Mouse (Mus musculus): ENCODE measurements at regions not wholly inside any gene's neighbourhood (a gene's known extent, or its start where the extent isn't known, plus 50 kb on each side); places are given as distances from the start of the nearest gene placed in this dataset.

DNA sequence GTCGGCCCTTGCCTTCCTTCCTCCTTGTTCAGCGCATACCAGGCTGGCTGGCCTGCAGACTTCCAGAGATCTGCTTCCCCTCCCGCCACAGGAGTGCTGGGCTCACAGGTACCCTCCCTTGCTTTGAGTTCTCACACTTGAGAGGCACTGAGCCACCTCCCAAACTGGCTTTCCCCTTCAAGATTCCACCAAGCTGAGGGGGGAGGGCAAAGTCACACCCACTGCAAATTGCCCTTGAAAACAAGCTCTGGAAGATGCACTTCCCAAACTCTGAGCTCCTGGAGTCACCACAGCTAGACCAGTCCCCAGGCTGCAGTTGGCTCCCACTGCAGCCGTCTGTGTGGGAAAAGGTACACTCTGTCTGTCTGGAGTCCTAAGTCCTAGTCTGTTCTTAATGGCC is 142.1 kb upstream of the Slc22a12 start:
- no peak overlapping the region for H3K27ac ChIP-seq (ENCODE audit: low read length)
- H3K27me3 ChIP-seq (ENCODE audit: control insufficient read depth, insufficient read depth, low read depth, low read length), result no peaks in the 10 kb centered on the region
- WGBS, result 51% methylated on average over 4 of the region's 4 CpGs
- no peak for ATAC-seq
- H3K9me3 ChIP-seq (replicated peaks; ENCODE audit: control insufficient read depth, low read length, poor library complexity, severe bottlenecking), result no peaks in the 10 kb centered on the region
- H3K4me1 ChIP-seq (ENCODE audit: control insufficient read depth, insufficient read depth, low read length), result no peaks in the 10 kb centered on the region
- H3K4me3 ChIP-seq (ENCODE audit: low read depth, low read length), result no peak overlapping the region
- no peaks in the 10 kb centered on the region for H3K36me3 ChIP-seq (ENCODE audit: control insufficient read depth, insufficient read depth, low read length)
- no peak overlapping the region for H3K9ac ChIP-seq (ENCODE audit: low read depth, low read length)
- H3K4me2 ChIP-seq (ENCODE audit: low read length), result no peak overlapping the region

DNA sequence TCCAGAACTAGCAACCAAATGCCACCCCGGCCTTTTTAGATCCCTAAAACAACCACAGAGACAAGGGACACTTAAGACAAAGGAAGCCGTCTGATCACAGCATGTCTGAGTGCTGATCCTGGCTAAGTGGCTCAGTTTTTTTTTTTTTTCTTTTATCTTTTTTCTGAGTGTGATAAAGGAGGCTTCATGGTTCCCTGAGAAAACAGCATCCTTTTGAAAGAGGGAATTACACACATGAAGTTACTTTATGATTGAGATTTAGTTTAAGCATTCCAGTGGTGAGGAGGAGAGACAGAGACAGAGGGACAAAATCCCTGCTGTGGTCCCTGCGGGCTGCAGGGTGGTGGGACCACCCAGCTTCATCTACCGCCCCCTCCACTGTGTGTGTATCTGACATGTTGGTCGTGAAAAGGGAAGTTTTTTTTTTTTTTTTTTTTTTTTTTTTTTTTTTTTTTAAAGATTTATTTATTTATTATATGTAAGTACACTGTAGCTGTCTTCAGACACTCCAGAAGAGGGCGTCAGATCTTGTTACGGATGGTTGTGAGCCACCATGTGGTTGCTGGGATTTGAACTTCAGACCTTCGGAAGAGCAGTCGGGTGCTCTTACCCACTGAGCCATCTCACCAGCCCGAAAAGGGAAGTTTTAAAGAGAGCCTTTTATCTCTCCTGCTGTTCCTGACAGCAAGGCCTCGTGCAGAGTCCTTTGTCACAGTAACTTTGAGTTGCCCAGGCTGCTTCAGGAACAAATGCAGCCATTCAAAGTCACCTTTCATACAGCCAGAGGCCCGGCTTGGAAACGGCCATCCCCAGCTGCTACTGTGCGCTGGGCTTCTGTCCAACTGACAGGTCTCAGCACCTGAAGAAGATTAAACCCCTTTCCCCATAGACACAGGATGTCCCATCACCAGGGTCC is 136.8 kb upstream of the Slc22a12 start:
- Histone ChIP-seq H3K27ac (ENCODE audit: low read length) (no peak overlapping the region), H3K4me1 (ENCODE audit: control insufficient read depth, insufficient read depth, low read length) (peaks cover 8% of the 10 kb centered on the region), H3K4me3 (ENCODE audit: low read depth, low read length) (no peak overlapping the region), H3K36me3 (ENCODE audit: control insufficient read depth, insufficient read depth, low read length) (no peaks in the 10 kb centered on the region), H3K9ac (ENCODE audit: low read depth, low read length) (no peak overlapping the region), H3K4me2 (ENCODE audit: low read length) (no peak overlapping the region), H3K27me3 (ENCODE audit: control insufficient read depth, insufficient read depth, low read depth, low read length) (no peaks in the 10 kb centered on the region), H3K9me3 (replicated peaks; ENCODE audit: control insufficient read depth, low read length, poor library complexity, severe bottlenecking) (no peaks in the 10 kb centered on the region)
- 9% methylated on average over 10 of the region's 14 CpGs for WGBS
- no peak for ATAC-seq

DNA sequence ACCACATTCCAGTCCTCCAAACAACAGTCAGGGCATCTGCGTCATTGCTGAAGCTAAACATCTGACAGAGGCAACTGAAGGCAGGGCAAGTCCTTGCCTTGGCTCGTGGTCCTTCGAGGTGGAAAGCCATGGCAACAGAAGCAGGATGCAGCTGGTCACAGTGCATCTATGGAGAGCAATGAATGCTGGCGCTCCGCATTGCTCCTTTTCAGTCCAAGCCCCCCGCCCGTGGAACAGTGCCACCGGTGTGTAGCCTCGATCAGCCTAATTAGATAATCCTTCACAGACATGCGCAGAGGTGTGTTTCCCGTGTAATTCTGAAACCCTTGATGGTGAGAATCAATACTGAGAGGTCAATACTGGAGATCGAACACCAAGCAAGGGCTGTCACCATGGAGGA is 134.7 kb upstream of the Slc22a12 start:
- Histone ChIP-seq H3K27ac (ENCODE audit: low read length) (no peak overlapping the region), H3K4me1 (ENCODE audit: control insufficient read depth, insufficient read depth, low read length) (peaks cover 8% of the 10 kb centered on the region), H3K9ac (ENCODE audit: low read depth, low read length) (no peak overlapping the region), H3K4me2 (ENCODE audit: low read length) (no peak overlapping the region), H3K9me3 (replicated peaks; ENCODE audit: control insufficient read depth, low read length, poor library complexity, severe bottlenecking) (no peaks in the 10 kb centered on the region), H3K36me3 (ENCODE audit: control insufficient read depth, insufficient read depth, low read length) (no peaks in the 10 kb centered on the region), H3K27me3 (ENCODE audit: control insufficient read depth, insufficient read depth, low read depth, low read length) (no peaks in the 10 kb centered on the region), H3K4me3 (ENCODE audit: low read depth, low read length) (no peak overlapping the region)
- ATAC-seq, result no peak
- 59% methylated on average over 12 of the region's 12 CpGs for WGBS

DNA sequence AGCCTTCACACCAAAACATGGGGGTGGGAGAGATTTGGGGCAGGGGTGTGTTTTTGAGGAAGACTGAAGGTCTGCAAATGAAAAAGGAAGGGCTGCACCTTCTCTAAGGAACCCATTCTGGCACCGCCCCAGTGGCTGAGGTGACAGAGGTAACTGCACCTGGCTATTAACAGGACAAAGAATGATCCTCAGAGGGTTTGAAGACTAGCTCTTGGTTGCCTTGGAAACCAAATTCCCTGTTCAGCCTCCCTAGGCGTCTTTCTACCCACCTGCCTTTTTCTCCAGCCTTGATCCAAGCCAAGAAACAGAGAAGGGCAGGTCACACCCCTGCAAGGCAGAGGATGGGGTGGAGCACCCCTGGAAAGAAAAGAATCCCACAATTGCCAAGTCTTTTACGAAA is 132.8 kb upstream of the Slc22a12 start:
- no peaks in the 10 kb centered on the region for H3K36me3 ChIP-seq (ENCODE audit: control insufficient read depth, insufficient read depth, low read length)
- WGBS, result 36% methylated on average over 3 of the region's 3 CpGs
- H3K4me1 ChIP-seq (ENCODE audit: control insufficient read depth, insufficient read depth, low read length), result peaks cover 8% of the 10 kb centered on the region
- H3K27me3 ChIP-seq (ENCODE audit: control insufficient read depth, insufficient read depth, low read depth, low read length), result no peaks in the 10 kb centered on the region
- no peak overlapping the region for H3K9ac ChIP-seq (ENCODE audit: low read depth, low read length)
- no peak overlapping the region for H3K4me2 ChIP-seq (ENCODE audit: low read length)
- H3K9me3 ChIP-seq (replicated peaks; ENCODE audit: control insufficient read depth, low read length, poor library complexity, severe bottlenecking), result no peaks in the 10 kb centered on the region
- no peak for ATAC-seq
- no peak overlapping the region for H3K27ac ChIP-seq (ENCODE audit: low read length)
- H3K4me3 ChIP-seq (ENCODE audit: low read depth, low read length), result no peak overlapping the region

DNA sequence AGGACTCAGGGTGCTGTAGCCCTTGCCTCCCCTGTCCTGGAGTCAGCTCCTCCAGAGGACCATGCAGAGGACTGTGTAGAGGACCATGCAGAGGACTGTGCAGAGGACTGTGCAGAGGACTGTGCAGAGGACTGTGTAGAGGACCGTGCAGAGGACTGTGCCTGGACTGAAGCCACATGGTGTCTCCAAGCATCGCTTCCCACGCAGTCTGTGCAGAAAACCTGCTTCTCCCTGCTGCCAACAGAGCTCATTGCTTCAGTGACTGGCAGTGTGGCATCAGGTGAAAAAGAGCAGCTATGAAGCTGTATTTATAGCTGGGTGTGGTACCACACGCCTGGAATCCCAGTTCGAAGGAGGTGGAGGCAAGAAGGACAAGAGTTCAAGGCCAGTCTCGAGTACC is 128.9 kb upstream of the Slc22a12 start:
- H3K4me1 ChIP-seq (ENCODE audit: control insufficient read depth, insufficient read depth, low read length), result peaks cover 8% of the 10 kb centered on the region
- 86% methylated on average over 6 of the region's 6 CpGs for WGBS
- no peak overlapping the region for H3K27ac ChIP-seq (ENCODE audit: low read length)
- H3K9me3 ChIP-seq (replicated peaks; ENCODE audit: control insufficient read depth, low read length, poor library complexity, severe bottlenecking), result no peaks in the 10 kb centered on the region
- H3K27me3 ChIP-seq (ENCODE audit: control insufficient read depth, insufficient read depth, low read depth, low read length), result no peaks in the 10 kb centered on the region
- ATAC-seq, result no peak
- H3K4me2 ChIP-seq (ENCODE audit: low read length), result no peak overlapping the region
- no peak overlapping the region for H3K4me3 ChIP-seq (ENCODE audit: low read depth, low read length)
- no peak overlapping the region for H3K9ac ChIP-seq (ENCODE audit: low read depth, low read length)
- H3K36me3 ChIP-seq (ENCODE audit: control insufficient read depth, insufficient read depth, low read length), result no peaks in the 10 kb centered on the region

DNA sequence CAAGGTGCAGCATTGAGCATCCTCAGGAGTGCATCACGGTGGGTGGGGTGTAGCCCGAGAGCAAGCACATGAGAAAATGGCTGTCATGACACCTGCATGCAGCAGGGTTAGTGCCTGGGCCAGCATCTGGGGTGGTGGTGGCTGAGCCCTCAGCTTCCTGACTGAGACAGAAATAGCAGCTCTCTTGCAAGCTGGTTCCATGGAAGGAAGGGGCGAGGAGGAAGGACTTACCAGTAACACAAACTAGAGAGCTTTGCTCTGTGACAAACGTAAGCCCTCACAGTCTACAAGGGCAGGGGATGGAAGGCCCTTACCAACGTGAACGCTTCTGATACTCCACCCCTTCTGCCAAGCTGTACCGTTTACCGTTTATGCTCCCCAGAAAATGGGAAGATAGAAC is 127.0 kb upstream of the Slc22a12 start:
- no peak for ATAC-seq
- no peak overlapping the region for H3K9ac ChIP-seq (ENCODE audit: low read depth, low read length)
- no peak overlapping the region for H3K4me3 ChIP-seq (ENCODE audit: low read depth, low read length)
- H3K4me2 ChIP-seq (ENCODE audit: low read length), result no peak overlapping the region
- H3K27ac ChIP-seq (ENCODE audit: low read length), result no peak overlapping the region
- H3K9me3 ChIP-seq (replicated peaks; ENCODE audit: control insufficient read depth, low read length, poor library complexity, severe bottlenecking), result no peaks in the 10 kb centered on the region
- no peaks in the 10 kb centered on the region for H3K27me3 ChIP-seq (ENCODE audit: control insufficient read depth, insufficient read depth, low read depth, low read length)
- WGBS, result 81% methylated on average over 8 of the region's 8 CpGs
- H3K4me1 ChIP-seq (ENCODE audit: control insufficient read depth, insufficient read depth, low read length), result no peaks in the 10 kb centered on the region
- H3K36me3 ChIP-seq (ENCODE audit: control insufficient read depth, insufficient read depth, low read length), result no peaks in the 10 kb centered on the region

DNA sequence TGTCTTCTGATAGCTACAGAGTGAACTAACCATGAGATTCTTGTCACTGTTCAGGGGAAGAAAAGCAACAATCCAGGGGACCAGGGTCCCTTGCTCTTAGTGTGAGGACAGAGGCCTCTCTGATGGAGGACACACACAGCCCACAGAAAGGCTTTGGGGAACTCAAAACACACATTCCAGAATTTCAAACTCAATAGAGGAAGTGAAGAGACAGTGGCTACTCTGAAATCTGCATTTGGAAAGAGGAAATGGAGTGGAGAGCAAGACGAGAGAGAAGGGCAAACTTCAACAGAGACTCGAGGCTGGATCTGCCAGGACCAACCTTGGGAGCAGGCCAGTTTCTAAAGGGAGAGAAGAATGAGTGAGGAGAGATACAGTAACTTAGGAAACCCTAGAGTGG is 125.7 kb upstream of the Slc22a12 start:
- Histone ChIP-seq H3K27me3 (ENCODE audit: control insufficient read depth, insufficient read depth, low read depth, low read length) (no peaks in the 10 kb centered on the region), H3K9me3 (replicated peaks; ENCODE audit: control insufficient read depth, low read length, poor library complexity, severe bottlenecking) (no peaks in the 10 kb centered on the region), H3K4me1 (ENCODE audit: control insufficient read depth, insufficient read depth, low read length) (peaks cover 1% of the 10 kb centered on the region; the same call in 1 of the 2 replicates), H3K4me3 (ENCODE audit: low read depth, low read length) (no peak overlapping the region), H3K27ac (ENCODE audit: low read length) (no peak overlapping the region), H3K4me2 (ENCODE audit: low read length) (no peak overlapping the region), H3K36me3 (ENCODE audit: control insufficient read depth, insufficient read depth, low read length) (no peaks in the 10 kb centered on the region), H3K9ac (ENCODE audit: low read depth, low read length) (no peak overlapping the region)
- no peak for ATAC-seq
- 52% methylated on average over 2 of the region's 2 CpGs for WGBS

DNA sequence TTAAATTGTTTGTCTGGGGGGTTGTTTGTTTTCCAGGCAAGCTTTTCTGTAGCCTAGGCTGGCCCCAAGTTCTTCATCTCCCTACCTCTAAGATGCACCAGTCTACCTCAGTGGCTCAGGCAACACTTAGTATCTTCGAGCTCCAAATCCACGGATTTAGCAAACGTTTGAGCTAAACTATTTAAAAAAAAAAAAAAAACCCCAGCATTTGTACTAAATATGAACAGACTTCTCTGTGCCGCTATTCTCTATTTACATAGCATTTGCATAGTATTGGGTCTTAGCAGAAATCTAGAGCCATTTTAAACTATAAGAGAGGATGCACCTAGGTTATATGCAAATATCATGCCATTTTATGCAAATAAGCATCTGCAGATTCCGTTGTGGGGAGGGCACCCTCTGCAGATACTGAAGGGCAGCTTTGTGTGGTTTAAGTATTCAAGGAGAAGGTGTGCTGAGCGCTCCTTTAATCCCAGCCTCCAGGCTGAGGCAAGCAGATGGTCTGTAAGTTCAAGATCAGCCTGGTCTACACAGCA is 123.4 kb upstream of the Slc22a12 start:
- no peak overlapping the region for H3K27ac ChIP-seq (ENCODE audit: low read length)
- no peak overlapping the region for H3K9ac ChIP-seq (ENCODE audit: low read depth, low read length)
- no peak overlapping the region for H3K4me2 ChIP-seq (ENCODE audit: low read length)
- 73% methylated on average over 6 of the region's 6 CpGs for WGBS
- ATAC-seq, result no peak
- H3K4me1 ChIP-seq (ENCODE audit: control insufficient read depth, insufficient read depth, low read length), result peaks cover 2% of the 10 kb centered on the region; the same call in 1 of the 2 replicates
- no peaks in the 10 kb centered on the region for H3K9me3 ChIP-seq (replicated peaks; ENCODE audit: control insufficient read depth, low read length, poor library complexity, severe bottlenecking)
- no peaks in the 10 kb centered on the region for H3K27me3 ChIP-seq (ENCODE audit: control insufficient read depth, insufficient read depth, low read depth, low read length)
- no peaks in the 10 kb centered on the region for H3K36me3 ChIP-seq (ENCODE audit: control insufficient read depth, insufficient read depth, low read length)
- no peak overlapping the region for H3K4me3 ChIP-seq (ENCODE audit: low read depth, low read length)

DNA sequence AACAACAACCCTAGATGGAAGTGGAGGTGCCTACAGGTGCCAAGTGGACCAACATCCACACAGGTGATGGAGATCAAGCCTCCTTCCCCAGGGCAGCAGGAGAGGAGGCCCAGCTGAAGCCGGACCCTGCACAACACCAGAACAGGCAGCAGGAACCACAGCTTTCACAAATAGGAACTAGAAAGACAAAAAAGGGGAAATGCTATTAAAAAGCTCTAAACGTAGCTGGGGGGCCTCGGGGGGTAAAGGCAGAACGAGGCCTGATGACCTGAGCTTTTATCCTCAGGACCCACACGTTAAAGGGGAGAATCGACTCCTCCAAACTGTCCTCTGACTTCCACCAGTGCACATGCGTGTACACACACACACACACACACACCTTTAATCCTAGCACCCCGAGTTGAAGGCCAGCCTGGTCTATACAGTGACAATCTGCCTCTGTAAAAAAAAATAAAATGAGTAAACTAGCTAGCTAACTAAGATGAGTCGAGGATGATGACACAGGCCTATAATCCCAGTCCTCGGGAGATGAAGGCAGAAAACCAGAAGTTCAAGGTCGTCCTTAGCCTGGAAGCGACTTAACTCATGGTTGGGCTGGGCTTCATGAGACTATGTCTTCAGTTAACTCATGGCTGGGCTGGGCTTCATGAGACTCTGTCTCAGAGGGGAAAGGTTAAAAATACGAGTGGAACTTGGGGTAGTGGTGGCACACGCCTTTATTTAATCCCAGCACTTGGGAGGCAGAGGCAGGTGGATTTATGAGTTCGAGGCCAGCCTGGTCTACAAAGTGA is 122.6 kb upstream of the Slc22a12 start:
- no peaks in the 10 kb centered on the region for H3K9me3 ChIP-seq (replicated peaks; ENCODE audit: control insufficient read depth, low read length, poor library complexity, severe bottlenecking)
- no peak overlapping the region for H3K4me2 ChIP-seq (ENCODE audit: low read length)
- no peaks in the 10 kb centered on the region for H3K36me3 ChIP-seq (ENCODE audit: control insufficient read depth, insufficient read depth, low read length)
- no peaks in the 10 kb centered on the region for H3K27me3 ChIP-seq (ENCODE audit: control insufficient read depth, insufficient read depth, low read depth, low read length)
- H3K4me3 ChIP-seq (ENCODE audit: low read depth, low read length), result no peak overlapping the region
- ATAC-seq, result no peak
- no peak overlapping the region for H3K27ac ChIP-seq (ENCODE audit: low read length)
- no peak overlapping the region for H3K9ac ChIP-seq (ENCODE audit: low read depth, low read length)
- H3K4me1 ChIP-seq (ENCODE audit: control insufficient read depth, insufficient read depth, low read length), result peaks cover 2% of the 10 kb centered on the region; the same call in 1 of the 2 replicates
- WGBS, result 75% methylated on average over 15 of the region's 15 CpGs

Data from midbrain, embryonic 16.5 days (tissue).